Mouse (Mus musculus) hindbrain, embryonic 12.5 days (tissue): ENCODE measurements around the gene Gcdh. TPM values are rescaled to one million over a fixed set of nuclear protein-coding genes. Genes with fewer than 3 reads are reported as not detected.
"Not testable (repeated sequence)": the region's sequence is repeated elsewhere in the genome, so short reads cannot be mapped to it uniquely, and the experiment has no call there.

Experiments
- ATAC-seq: fragments of 200-750 bp; cut with Nextera tagmentation; 2 replicates; pipeline ENCODE4 v1.8.0; 2017; ENCODE audit warnings: moderate TSS enrichment; ENCODE audit not compliant: low FRiP score
- H3K27ac ChIP-seq: fragments of 300-500 bp; sonication (generic); 2 replicates; pipeline ENCODE4 v1.5.1; 2016; ENCODE audit warnings: mild to moderate bottlenecking
- H3K27me3 ChIP-seq: fragments of 300-500 bp; sonication (generic); 2 replicates; pipeline ENCODE4 v1.6.1; 2016; ENCODE audit warnings: mild to moderate bottlenecking
- H3K36me3 ChIP-seq: fragments of 300-500 bp; sonication (generic); 2 replicates; pipeline ENCODE4 v1.6.1; 2016; ENCODE audit warnings: mild to moderate bottlenecking
- H3K4me1 ChIP-seq: fragments of 300-500 bp; sonication (generic); 2 replicates; pipeline ENCODE4 v1.6.1; 2016
- H3K4me2 ChIP-seq: fragments of 300-500 bp; sonication (generic); replicated peaks from 2 replicates; pipeline ENCODE4 v1.6.1; 2016; ENCODE audit warnings: mild to moderate bottlenecking
- H3K4me3 ChIP-seq: fragments of 300-500 bp; sonication (generic); 2 replicates; pipeline ENCODE4 v1.5.1; 2016; ENCODE audit warnings: mild to moderate bottlenecking
- H3K9ac ChIP-seq: fragments of 300-500 bp; sonication (generic); 2 replicates; pipeline ENCODE4 v1.6.1; 2016; ENCODE audit warnings: mild to moderate bottlenecking, moderate library complexity
- H3K9me3 ChIP-seq: fragments of 300-500 bp; sonication (generic); replicated peaks from 2 replicates; pipeline ENCODE4 v1.6.1; 2016; ENCODE audit warnings: mild to moderate bottlenecking
- WGBS: fragments of 180-500 bp; shearing (Covaris S2); methylation state at CpG from one replicate; pipeline ENCODE4 v1.1.7; 2016; 5-methylcytosine and 5-hydroxymethylcytosine counted together
- polyA plus RNA-seq: library from polyadenylated mRNA; unstranded; fragments of >200 nt; fragmentation: Nextera tagmentation; extraction: Ambion mirVana; gene quantifications from 2 replicates; pipeline ENCODE4 v1.2.1, GENCODE M21; 2016

The Gcdh gene
- polyA plus RNA-seq, 1 experiment from 2014 or later = 35.0 TPM

DNA sequence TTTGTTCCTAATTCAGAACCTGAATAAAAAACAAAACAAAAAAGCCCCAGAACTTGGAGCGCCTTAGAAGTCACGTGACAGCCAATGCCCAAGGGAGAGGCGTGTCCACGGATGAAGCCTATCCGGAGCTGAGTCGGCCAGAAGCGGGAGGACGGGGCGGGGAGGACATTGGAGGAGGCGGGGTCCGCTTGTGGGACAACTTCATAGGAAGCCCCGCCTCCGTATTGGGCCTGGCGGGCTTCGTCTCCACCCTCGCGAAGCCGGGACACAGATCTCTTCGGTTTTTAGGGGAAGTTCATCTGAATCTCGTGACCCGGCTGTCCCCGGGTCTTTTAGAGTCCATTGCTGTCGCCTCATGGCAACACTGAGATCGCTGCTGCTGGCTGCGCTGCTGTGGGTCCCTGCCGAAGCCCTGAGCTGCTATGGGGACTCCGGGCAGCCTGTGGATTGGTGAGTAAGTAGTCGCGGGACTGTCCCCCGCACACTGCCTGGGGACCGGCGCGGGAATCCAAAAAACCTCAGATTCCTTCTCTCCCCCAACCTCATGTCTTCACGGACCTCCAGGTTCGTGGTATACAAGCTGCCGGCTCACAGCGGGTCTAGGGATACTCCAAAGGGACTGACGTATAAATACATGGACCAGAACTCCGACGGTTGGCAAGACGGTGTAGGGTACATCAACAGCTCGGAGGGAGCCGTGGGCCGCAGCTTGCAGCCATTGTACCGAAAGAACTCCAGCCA is 14.9 kb upstream of the Gcdh start, which contains the start of gene Dnase2a:
Dnase2a (plus strand) TSS at position 140 of the 741 bp plus-strand sequence.
- Histone ChIP-seq H3K27ac (no peak within 1 kb of the TSS), H3K9me3 (no peaks in the 10 kb centered on the region), H3K27me3 (peaks cover 58% of the 10 kb centered on the region), H3K4me2 (peak within 1 kb of the TSS; percentile 62), H3K36me3 (peaks cover 34% of the 10 kb centered on the region), H3K4me3 (peak within 1 kb of the TSS; percentile 42), H3K9ac (peak within 1 kb of the TSS; percentile 58), H3K4me1 (peaks cover 22% of the 10 kb centered on the region)
- WGBS = 1% methylated on average over 45 of the region's 45 CpGs
- peak; percentile 79 for ATAC-seq

DNA sequence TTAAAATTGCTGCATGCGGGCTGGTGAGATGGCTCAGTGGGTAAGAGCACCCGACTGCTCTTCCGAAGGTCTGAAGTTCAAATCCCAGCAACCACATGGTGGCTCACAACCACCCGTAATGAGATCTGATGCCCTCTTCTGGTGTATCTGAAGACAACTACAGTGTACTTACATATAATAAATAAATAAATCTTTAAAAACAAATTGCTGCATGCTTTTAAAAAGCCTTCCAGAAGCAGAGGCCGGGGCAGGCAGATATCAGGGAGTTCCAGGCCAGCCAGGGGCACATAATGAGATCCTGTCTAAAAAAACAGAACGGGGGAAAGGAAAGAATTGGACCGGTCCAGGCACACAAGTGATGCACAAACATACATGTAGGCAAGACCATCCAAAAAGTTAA is 14.3 kb upstream of the Gcdh start:
- Histone ChIP-seq H3K4me1 (peaks cover 21% of the 10 kb centered on the region), H3K4me3 (peak overlapping the region; percentile 42; the same call in 1 of the 2 replicates), H3K27me3 (peaks cover 52% of the 10 kb centered on the region), H3K4me2 (peak overlapping the region; percentile 62), H3K36me3 (peaks cover 32% of the 10 kb centered on the region)
- not testable (repeated sequence) for H3K9me3 ChIP-seq, H3K27ac ChIP-seq, ATAC-seq, H3K9ac ChIP-seq
- 34% methylated on average over 7 of the region's 7 CpGs for WGBS

DNA sequence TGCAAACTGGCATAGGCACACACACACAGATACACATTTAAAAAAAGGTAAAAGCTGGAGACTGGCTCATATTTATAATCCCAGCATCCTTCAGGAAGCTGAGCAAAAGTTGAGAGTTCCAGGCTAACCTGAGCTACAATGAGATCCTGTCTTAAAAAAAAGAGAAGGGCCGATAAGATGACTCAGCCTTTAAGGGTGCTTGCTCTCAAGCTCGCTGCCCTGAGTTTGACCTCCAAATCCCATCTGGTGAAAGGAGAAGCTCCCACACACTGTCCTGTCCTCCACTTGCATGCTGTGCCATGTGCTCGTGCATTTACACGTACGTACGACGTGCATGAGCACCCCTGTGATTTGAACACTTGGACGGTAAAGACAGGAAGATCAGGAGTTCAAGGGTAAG is 13.8 kb upstream of the Gcdh start:
- peaks cover 21% of the 10 kb centered on the region for H3K4me1 ChIP-seq
- peaks cover 27% of the 10 kb centered on the region for H3K36me3 ChIP-seq
- H3K4me2 ChIP-seq = no peak overlapping the region
- H3K27ac ChIP-seq = no peak overlapping the region
- no peak overlapping the region for H3K9ac ChIP-seq
- 77% methylated on average over 8 of the region's 8 CpGs for WGBS
- no peak overlapping the region for H3K4me3 ChIP-seq
- peaks cover 52% of the 10 kb centered on the region for H3K27me3 ChIP-seq
- no peaks in the 10 kb centered on the region for H3K9me3 ChIP-seq
- no peak for ATAC-seq

DNA sequence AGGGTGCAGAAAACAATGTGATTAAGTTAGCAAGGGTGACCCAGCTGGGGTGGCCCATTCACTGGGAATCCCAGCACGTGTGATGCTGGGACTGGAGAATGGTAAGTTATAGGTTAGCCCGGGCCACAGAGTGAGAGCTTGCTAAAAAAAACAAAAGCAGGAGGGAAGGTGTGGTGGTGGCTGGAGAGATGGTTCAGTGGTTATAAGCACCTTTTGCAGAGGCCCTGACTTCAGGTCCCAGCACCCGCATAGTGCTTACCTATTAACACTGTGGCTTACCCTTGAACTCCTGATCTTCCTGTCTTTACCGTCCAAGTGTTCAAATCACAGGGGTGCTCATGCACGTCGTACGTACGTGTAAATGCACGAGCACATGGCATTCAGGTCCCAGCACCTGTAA is 13.3 kb upstream of the Gcdh start:
- H3K4me2 ChIP-seq = no peak overlapping the region
- H3K9me3 ChIP-seq = no peaks in the 10 kb centered on the region
- H3K27me3 ChIP-seq = peaks cover 52% of the 10 kb centered on the region
- H3K4me1 ChIP-seq = peaks cover 21% of the 10 kb centered on the region
- no peak for ATAC-seq
- WGBS = 96% methylated on average over 9 of the region's 9 CpGs
- peaks cover 22% of the 10 kb centered on the region for H3K36me3 ChIP-seq
- H3K9ac ChIP-seq = no peak overlapping the region
- H3K4me3 ChIP-seq = no peak overlapping the region
- no peak overlapping the region for H3K27ac ChIP-seq

DNA sequence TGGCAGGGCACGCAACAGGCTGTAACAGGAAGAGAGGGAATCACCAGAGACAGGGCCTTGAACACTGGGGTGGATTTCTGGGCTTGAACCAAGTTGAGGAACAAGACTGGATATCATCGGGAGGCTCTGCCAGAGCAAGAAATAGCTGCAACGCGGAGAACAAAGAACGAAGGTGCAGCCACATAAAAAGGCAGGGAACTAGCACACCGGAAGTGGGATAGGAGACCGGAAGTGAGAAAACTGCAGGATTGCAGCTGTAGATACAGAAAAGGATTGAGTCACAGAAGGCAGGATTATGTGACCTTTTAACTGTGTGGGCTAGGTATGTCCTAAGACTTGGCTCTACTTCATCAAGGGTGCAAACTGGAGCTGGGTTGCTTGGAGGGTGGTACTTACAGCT is 10.6 kb upstream of the Gcdh start:
- no peak overlapping the region for H3K27ac ChIP-seq
- 94% methylated on average over 7 of the region's 7 CpGs for WGBS
- H3K27me3 ChIP-seq = peaks cover 38% of the 10 kb centered on the region
- no peak overlapping the region for H3K4me3 ChIP-seq
- no peak overlapping the region for H3K4me2 ChIP-seq
- H3K4me1 ChIP-seq = peaks cover 20% of the 10 kb centered on the region
- ATAC-seq = no peak
- no peaks in the 10 kb centered on the region for H3K36me3 ChIP-seq
- H3K9me3 ChIP-seq = no peaks in the 10 kb centered on the region
- no peak overlapping the region for H3K9ac ChIP-seq

DNA sequence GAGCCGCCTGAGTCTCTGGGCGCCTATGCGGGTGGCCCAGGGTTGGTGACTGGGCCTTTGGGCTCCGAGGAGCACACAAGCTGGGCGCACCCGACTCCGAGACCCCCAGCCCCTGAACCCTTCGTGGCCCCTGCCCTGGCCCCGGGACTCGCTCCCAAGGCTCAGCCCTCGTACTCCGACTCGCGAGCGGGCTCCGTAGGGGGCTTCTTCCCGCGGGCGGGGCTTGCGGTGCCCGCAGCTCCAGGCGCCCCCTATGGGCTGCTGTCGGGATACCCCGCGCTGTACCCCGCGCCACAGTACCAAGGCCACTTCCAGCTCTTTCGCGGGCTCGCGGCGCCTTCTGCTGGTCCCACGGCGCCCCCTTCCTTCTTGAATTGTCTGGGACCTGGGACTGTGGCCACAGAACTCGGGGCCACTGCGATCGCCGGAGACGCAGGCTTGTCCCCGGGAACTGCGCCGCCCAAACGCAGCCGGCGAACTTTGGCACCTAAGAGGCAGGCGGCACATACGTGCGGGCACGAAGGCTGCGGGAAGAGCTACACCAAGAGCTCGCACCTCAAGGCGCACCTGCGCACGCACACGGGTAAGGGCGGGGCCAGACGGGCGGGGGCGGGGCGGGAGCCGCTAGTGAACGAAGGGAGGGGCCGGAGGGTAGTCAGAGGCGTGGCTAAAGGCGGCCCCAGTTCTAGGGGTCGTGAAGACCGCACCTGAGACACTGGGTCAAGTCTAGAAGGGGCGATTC is 9.4 kb upstream of the Gcdh start:
- H3K27ac ChIP-seq = no peak overlapping the region
- no peaks in the 10 kb centered on the region for H3K36me3 ChIP-seq
- peak overlapping the region; percentile 49 for H3K4me3 ChIP-seq
- H3K27me3 ChIP-seq = peaks cover 32% of the 10 kb centered on the region
- H3K9ac ChIP-seq = peak overlapping the region; percentile 53
- under 1% methylated on average over 68 of the region's 68 CpGs for WGBS
- ATAC-seq = peak; percentile 84
- peaks cover 11% of the 10 kb centered on the region for H3K4me1 ChIP-seq
- peak overlapping the region; percentile 81 for H3K4me2 ChIP-seq
- no peaks in the 10 kb centered on the region for H3K9me3 ChIP-seq

DNA sequence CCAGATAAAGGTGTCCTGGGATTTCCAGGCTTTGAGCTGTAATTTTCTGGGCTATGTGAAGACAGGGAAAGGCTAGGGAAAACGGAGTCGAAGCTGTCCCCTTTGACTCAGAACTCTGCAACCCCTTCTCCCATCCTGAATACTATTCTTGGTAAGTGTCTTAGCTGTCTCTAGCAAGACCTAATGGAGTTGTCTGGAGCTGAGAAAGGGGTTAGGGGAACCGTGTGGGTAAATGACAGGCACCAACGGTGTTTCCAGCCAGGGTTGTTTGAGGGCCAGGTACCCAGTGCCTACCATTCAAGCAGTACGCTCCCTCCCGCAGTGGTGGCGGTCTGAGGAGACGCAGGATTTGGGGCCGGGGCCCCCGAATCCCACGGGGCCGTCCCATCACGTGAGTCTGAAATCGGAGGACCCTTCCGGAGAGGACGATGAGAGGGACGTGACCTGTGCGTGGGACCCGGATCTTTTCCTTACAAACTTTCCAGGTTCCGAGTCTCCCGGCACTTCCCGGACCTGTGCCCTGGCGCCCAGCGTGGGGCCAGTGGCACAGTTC is 8.7 kb upstream of the Gcdh start:
- H3K27ac ChIP-seq = no peak overlapping the region
- no peaks in the 10 kb centered on the region for H3K36me3 ChIP-seq
- H3K4me1 ChIP-seq = peaks cover 11% of the 10 kb centered on the region
- 3% methylated on average over 24 of the region's 24 CpGs for WGBS
- peak overlapping the region; percentile 81 for H3K4me2 ChIP-seq
- peaks cover 32% of the 10 kb centered on the region for H3K27me3 ChIP-seq
- H3K4me3 ChIP-seq = peak overlapping the region; percentile 49
- H3K9me3 ChIP-seq = no peaks in the 10 kb centered on the region
- peak overlapping the region; percentile 53 for H3K9ac ChIP-seq
- peak; percentile 47 for ATAC-seq

DNA sequence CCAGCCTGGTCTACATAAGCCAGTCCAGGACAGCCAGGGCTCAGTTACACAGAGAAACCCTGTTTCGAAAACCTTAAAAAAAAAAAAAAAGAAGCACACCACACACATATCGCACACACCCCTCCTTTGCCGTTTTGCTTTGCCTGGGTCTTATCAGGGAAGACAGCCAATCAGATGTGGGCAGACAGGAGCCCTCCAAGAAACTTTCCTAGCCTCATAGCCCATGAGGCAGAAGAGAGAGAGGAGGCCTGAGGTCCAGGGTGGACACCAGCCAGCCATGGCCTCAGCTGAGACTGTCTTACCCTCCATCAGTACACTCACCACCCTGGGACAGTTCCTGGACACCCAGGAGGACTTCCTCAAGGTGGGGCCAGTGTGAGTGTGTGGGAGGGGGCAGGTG is 8.0 kb upstream of the Gcdh start, which contains the start of gene Klf1:
Klf1 (plus strand) TSS at position 177 of the 400 bp plus-strand sequence.
- WGBS = 74% methylated on average over 3 of the region's 3 CpGs
- Histone ChIP-seq H3K36me3 (no peaks in the 10 kb centered on the region), H3K4me3 (peak within 1 kb of the TSS; percentile 49), H3K9me3 (no peaks in the 10 kb centered on the region), H3K4me2 (peak within 1 kb of the TSS; percentile 81), H3K9ac (peak within 1 kb of the TSS; percentile 53), H3K27me3 (peaks cover 32% of the 10 kb centered on the region), H3K27ac (no peak within 1 kb of the TSS), H3K4me1 (peaks cover 11% of the 10 kb centered on the region)
- ATAC-seq = no peak

DNA sequence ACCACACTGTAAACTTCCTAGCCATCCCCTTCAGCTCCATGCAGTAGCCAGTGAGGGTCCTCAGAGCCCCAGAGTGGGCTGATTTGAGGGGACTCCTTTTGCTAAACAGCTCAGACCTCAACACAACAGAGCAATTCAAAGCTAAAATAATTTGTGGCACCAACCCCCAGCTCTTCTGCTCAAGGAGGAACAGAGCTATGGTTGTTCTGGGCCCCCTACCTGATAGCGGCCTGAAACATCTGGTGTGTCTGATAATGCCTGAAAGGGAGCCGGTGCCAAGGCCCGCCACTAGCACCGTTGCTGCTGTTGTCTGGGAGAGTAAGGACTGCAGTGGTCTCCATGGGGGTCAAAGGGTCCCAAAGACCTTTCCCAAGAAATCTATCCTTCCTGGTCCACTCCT is 7.3 kb upstream of the Gcdh start:
- H3K36me3 ChIP-seq = no peaks in the 10 kb centered on the region
- H3K4me2 ChIP-seq = no peak overlapping the region
- ATAC-seq = no peak
- H3K4me3 ChIP-seq = no peak overlapping the region
- no peak overlapping the region for H3K27ac ChIP-seq
- peaks cover 11% of the 10 kb centered on the region for H3K4me1 ChIP-seq
- H3K9ac ChIP-seq = no peak overlapping the region
- H3K27me3 ChIP-seq = peaks cover 32% of the 10 kb centered on the region
- WGBS = 60% methylated on average over 4 of the region's 4 CpGs
- H3K9me3 ChIP-seq = no peaks in the 10 kb centered on the region

DNA sequence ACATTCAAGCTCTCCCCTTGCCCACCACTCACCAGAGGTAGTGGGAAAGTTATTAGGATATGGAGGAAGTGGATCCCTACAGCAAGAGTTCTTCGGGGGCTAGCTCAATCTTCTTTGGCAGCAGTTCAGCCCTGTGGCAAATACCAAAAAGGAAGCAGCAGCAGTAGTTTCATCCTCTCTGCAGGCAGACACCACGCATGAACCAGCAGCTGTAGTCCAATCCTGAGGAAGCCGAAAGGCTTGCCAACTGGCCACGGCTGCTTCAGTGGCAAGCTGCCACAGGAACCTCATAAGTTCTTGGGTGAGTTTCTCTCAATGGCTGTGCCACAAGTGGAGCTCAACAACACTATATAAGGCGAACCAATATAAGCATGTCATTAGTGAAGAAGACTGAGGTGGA is 2.2 kb upstream of the Gcdh start:
- H3K9ac ChIP-seq = no peak overlapping the region
- 88% methylated on average over 5 of the region's 5 CpGs for WGBS
- no peak for ATAC-seq
- peaks cover 15% of the 10 kb centered on the region for H3K4me1 ChIP-seq
- H3K36me3 ChIP-seq = peaks cover under 1% of the 10 kb centered on the region; the same call in 1 of the 2 replicates
- no peaks in the 10 kb centered on the region for H3K9me3 ChIP-seq
- no peak overlapping the region for H3K27ac ChIP-seq
- H3K4me2 ChIP-seq = no peak overlapping the region
- H3K27me3 ChIP-seq = peaks cover 3% of the 10 kb centered on the region
- H3K4me3 ChIP-seq = no peak overlapping the region

DNA sequence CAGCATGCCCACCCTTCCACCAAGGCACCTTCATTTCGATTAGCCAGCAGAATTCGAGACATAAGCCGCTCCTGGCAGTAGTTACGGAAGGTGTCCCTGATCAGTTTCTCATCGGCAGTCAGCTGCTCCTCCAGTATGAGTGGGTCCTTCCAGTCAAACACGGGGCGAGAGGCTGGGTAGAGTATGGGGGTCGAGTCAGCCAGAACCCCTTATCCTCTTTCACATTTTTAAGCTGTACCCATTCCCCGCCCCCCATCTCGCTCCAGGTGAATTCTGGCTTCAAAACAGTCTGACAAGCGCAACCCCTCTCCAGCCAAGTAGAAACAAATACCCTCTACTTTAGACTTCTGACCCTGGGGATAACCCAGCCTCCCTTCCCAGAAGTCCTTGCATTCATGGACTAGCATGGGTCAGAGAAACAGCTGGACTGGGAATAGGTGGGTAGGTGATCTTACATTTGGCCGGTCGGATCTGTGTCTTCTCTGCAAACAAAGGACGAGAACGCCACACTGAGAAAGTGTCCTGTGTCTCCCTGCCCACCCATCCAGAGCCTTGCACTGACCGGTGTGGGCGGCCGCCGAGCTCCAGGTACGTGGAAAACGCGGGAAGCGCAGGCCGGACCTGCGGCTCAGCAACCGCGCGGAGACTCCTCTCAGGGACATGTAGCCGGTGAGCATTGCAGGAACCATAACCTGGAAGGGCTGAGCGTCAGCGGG is 570 bp downstream of the Gcdh start:
- H3K27ac ChIP-seq = peak overlapping the region; percentile 60; the same call in 1 of the 2 replicates
- H3K9me3 ChIP-seq = no peaks in the 10 kb centered on the region
- H3K9ac ChIP-seq = peak overlapping the region; percentile 77
- H3K36me3 ChIP-seq = peaks cover 21% of the 10 kb centered on the region
- 15% methylated on average over 31 of the region's 31 CpGs for WGBS
- peak overlapping the region; percentile 72 for H3K4me3 ChIP-seq
- peaks cover 15% of the 10 kb centered on the region for H3K4me1 ChIP-seq
- peak; percentile 68 for ATAC-seq
- peak overlapping the region; percentile 67 for H3K4me2 ChIP-seq
- H3K27me3 ChIP-seq = no peaks in the 10 kb centered on the region

DNA sequence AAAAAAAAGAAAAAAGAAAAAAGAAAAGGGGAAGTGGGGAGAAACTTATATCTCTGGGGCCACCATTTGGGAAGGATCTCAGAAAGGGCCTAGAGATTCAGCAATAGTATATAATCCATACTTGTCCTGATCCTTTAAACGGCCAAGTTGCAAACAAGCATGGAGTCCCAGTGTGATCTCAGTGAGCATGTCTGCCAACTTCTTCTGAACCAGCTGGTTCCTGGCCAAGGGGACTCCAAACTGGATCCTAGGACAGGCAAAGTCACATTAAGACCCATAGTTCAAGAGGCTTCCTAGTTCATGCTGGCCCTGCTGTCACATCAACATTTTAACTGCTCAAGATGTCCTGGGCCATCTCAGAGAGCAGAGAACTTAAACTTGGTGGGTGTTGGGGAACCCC is 4.6 kb downstream of the Gcdh start:
- Histone ChIP-seq H3K9ac (no peak overlapping the region), H3K4me3 (no peak overlapping the region), H3K4me2 (no peak overlapping the region), H3K27me3 (no peaks in the 10 kb centered on the region), H3K27ac (no peak overlapping the region), H3K36me3 (peaks cover 42% of the 10 kb centered on the region), H3K4me1 (peaks cover 11% of the 10 kb centered on the region), H3K9me3 (no peaks in the 10 kb centered on the region)
- ATAC-seq = no peak
- 100% methylated on average over 1 of the region's 1 CpGs for WGBS
